Comparison of ENCODE assay signal across 7 mouse cellular contexts in genomic region chr10:95941768-95942425, GRCm38 (mm10). TPM values are rescaled to one million over a fixed set of nuclear protein-coding genes. Genes with fewer than 3 reads are reported as not detected.
DNase-seq lines count a peak whose midpoint lies in the region; ATAC-seq and TF ChIP-seq lines count a peak whose summit lies in the region.

No protein-coding gene starts in this region.

- peaks cover under 1% of the 10 kb centered on the region for H3K9me3 ChIP-seq in E14TG2a.4 (ENCODE audit: low read length)
- H3K9me3 ChIP-seq in forebrain, postnatal 0 days (ENCODE audit: low read length), result no peaks in the 10 kb centered on the region
- peaks cover 2% of the 10 kb centered on the region; the same call in 1 of the 2 replicates for H3K9me3 ChIP-seq in liver, embryonic 13.5 days (replicated peaks)

- H3K9ac ChIP-seq in forebrain, postnatal 0 days, result no peak overlapping the region
- peak overlapping the region; percentile 94 for H3K9ac ChIP-seq in liver, embryonic 13.5 days

- peak overlapping the region; percentile 93; the same call in 1 of the 2 replicates for H3K4me3 ChIP-seq in E14TG2a.4 (replicated peaks; ENCODE audit: low read length)
- H3K4me3 ChIP-seq in forebrain, postnatal 0 days (ENCODE audit: low read depth, low read length), result peak overlapping the region; percentile 92
- peak overlapping the region; percentile 88 for H3K4me3 ChIP-seq in liver, embryonic 13.5 days (replicated peaks)

- H3K4me2 ChIP-seq in forebrain, postnatal 0 days (ENCODE audit: low read depth), result peak overlapping the region; percentile 74
- H3K4me2 ChIP-seq in liver, embryonic 13.5 days, result peak overlapping the region; percentile 94

- H3K4me1 ChIP-seq in E14TG2a.4 (replicated peaks; ENCODE audit: low read depth, low read length), result peaks cover 15% of the 10 kb centered on the region
- H3K4me1 ChIP-seq in forebrain, postnatal 0 days (ENCODE audit: insufficient read depth), result peaks cover 11% of the 10 kb centered on the region; the same call in 1 of the 2 replicates
- peaks cover 36% of the 10 kb centered on the region for H3K4me1 ChIP-seq in liver, embryonic 13.5 days (replicated peaks)

- H3K36me3 ChIP-seq in E14TG2a.4 (ENCODE audit: insufficient read depth, low read length), result no peaks in the 10 kb centered on the region
- H3K36me3 ChIP-seq in forebrain, postnatal 0 days (ENCODE audit: insufficient read depth), result no peaks in the 10 kb centered on the region
- H3K36me3 ChIP-seq in liver, embryonic 13.5 days, result peaks cover 4% of the 10 kb centered on the region

- peak; percentile 79 for DNase-seq in CD4-positive helper T cell, adult 2 months (ENCODE audit: low read depth, low spot score)
- DNase-seq in forebrain, postnatal 0 days, result no peak
- no peak for DNase-seq in liver, embryonic 13.5 days
- no peak for DNase-seq in frontal cortex, postnatal 36 days (ENCODE audit: low spot score in 2 of 2)
- no peak for DNase-seq in yolk sac, embryonic 10.5 days (ENCODE audit: low spot score)
- DNase-seq in retina, embryonic 14.5 days (ENCODE audit: low spot score), result no peak

- H3K27me3 ChIP-seq in E14TG2a.4 (ENCODE audit: insufficient read depth, low read length), result peaks cover 11% of the 10 kb centered on the region
- H3K27me3 ChIP-seq in forebrain, postnatal 0 days (ENCODE audit: insufficient read depth, low read length), result no peaks in the 10 kb centered on the region
- H3K27me3 ChIP-seq in liver, embryonic 13.5 days, result no peaks in the 10 kb centered on the region

- TF ChIP-seq CTCF in E14TG2a.4 (conservative IDR thresholded peaks at IDR 0.05; ENCODE audit: low read length), result no peak
- no peak for TF ChIP-seq CTCF in forebrain, postnatal 0 days (IDR thresholded peaks at IDR 0.05; ENCODE audit: low read depth)

- no peak for ATAC-seq in forebrain, postnatal 0 days
- ATAC-seq in liver, embryonic 13.5 days (ENCODE audit: low read depth), result no peak

- no peak overlapping the region for H3K27ac ChIP-seq in forebrain, postnatal 0 days (ENCODE audit: low read depth, low read length)
- peak overlapping the region; percentile 93; the same call in 1 of the 2 replicates for H3K27ac ChIP-seq in liver, embryonic 13.5 days

- WGBS in forebrain, postnatal 0 days, result 53% methylated on average over 6 of the region's 6 CpGs
- WGBS in liver, embryonic 13.5 days (ENCODE audit: insufficient replicate concordance), result 28% methylated on average over 6 of the region's 6 CpGs

RNA-seq across cellular contexts. Expression of gene Eea1, which starts 1.4 kb away (rescaled TPM):
- total RNA-seq in forebrain, postnatal 0 days (2014; rRNA removed), result 16.2 and 21.9 TPM in 2 replicates
- 11.3 and 16.6 TPM in 2 replicates for polyA plus RNA-seq in forebrain, postnatal 0 days (2015; fragmentation: Nextera tagmentation; extraction: Ambion mirVana)
- polyA plus RNA-seq in liver, embryonic 13.5 days (2015; fragmentation: Nextera tagmentation; extraction: Ambion mirVana), result 10.3 and 10.6 TPM in 2 replicates
